Mouse (Mus musculus): ENCODE results near the gene Rnf225.

DNA sequence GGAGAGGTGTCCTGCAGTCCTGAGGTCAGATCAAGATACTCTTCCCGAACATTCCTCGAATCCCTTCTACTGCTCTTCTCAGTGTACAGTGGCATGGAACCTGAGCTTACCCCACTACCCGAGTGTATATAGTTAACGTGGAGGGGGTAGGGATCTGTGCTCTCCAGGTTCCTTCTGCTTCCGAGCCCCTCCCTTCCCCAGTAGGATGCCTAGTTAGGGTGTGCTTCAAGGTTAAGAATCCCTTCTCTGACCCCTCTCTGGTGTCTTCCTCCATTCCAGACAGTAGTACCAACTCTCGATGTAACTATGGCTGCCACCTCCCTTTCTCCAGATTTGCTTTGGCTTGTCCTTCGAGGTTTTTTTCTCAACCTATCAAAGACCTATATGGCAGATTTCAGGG, 53.1 kb downstream of the Rnf225 start:
- TF ChIP-seq CTCF (IDR thresholded peaks at IDR 0.05; ENCODE audit: extremely low read depth, insufficient read depth, insufficient read length, insufficient replicate concordance) (no peak), POLR2A (IDR thresholded peaks at IDR 0.05; ENCODE audit: low read depth, low read length) (no peak)

All from spleen, adult 2 months (tissue).